Mouse (Mus musculus): ENCODE results near the gene 6430531B16Rik. TPM values are rescaled to one million over a fixed set of nuclear protein-coding genes. Genes with fewer than 3 reads are reported as not detected.

Gene 6430531B16Rik
- not detected in 2 replicates for polyA plus RNA-seq (2011; ENCODE audit: insufficient read depth, insufficient read length, low replicate concordance, missing spikeins)

- H3K27ac ChIP-seq (ENCODE audit: control insufficient read depth, insufficient read depth, low read depth, low read length, poor library complexity): peak within 1 kb of the TSS; percentile 80
- TF ChIP-seq POLR2A (IDR thresholded peaks at IDR 0.05; ENCODE audit: borderline replicate concordance, control insufficient read depth, low read depth, low read length) (no peak), CTCF (IDR thresholded peaks at IDR 0.05; ENCODE audit: control insufficient read depth, insufficient read depth, low read length) (no peak)
- H3K4me1 ChIP-seq (ENCODE audit: control insufficient read depth, insufficient read depth, low read length): peaks cover 13% of the 10 kb centered on the region
- peak within 1 kb of the TSS; percentile 56 for H3K4me3 ChIP-seq (replicated peaks; ENCODE audit: control insufficient read depth, low read depth, low read length)
- WGBS: 13% methylated on average over 32 of the region's 32 CpGs
These were observed at the start of gene 6430531B16Rik for GRCm38 (mm10) chr7:139978278-139978892. Gene 6430531B16Rik, minus strand, starts transcription at chr7:139978755.

- no peak overlapping the region for H3K27ac ChIP-seq (ENCODE audit: control insufficient read depth, insufficient read depth, low read depth, low read length, poor library complexity)
- 91% methylated on average over 17 of the region's 17 CpGs for WGBS
- no peaks in the 10 kb centered on the region for H3K4me1 ChIP-seq (ENCODE audit: control insufficient read depth, insufficient read depth, low read length)
- H3K4me3 ChIP-seq (replicated peaks; ENCODE audit: control insufficient read depth, low read depth, low read length): no peak overlapping the region
- TF ChIP-seq POLR2A (IDR thresholded peaks at IDR 0.05; ENCODE audit: borderline replicate concordance, control insufficient read depth, low read depth, low read length) (no peak), CTCF (IDR thresholded peaks at IDR 0.05; ENCODE audit: control insufficient read depth, insufficient read depth, low read length) (no peak)
These were observed 32.8 kb upstream of the 6430531B16Rik start for GRCm38 (mm10) chr7:140011336-140011735.

GRCm38 (mm10) chr7:140007781-140008180 lies 29.2 kb upstream of the 6430531B16Rik start:
- WGBS: 92% methylated on average over 9 of the region's 9 CpGs
- Histone ChIP-seq H3K27ac (ENCODE audit: control insufficient read depth, insufficient read depth, low read depth, low read length, poor library complexity) (no peak overlapping the region), H3K4me1 (ENCODE audit: control insufficient read depth, insufficient read depth, low read length) (no peaks in the 10 kb centered on the region), H3K4me3 (replicated peaks; ENCODE audit: control insufficient read depth, low read depth, low read length) (no peak overlapping the region)
- TF ChIP-seq POLR2A (IDR thresholded peaks at IDR 0.05; ENCODE audit: borderline replicate concordance, control insufficient read depth, low read depth, low read length): no peak
- TF ChIP-seq CTCF (IDR thresholded peaks at IDR 0.05; ENCODE audit: control insufficient read depth, insufficient read depth, low read length): no peak

GRCm38 (mm10) chr7:140006861-140007611 lies 28.5 kb upstream of the 6430531B16Rik start:
- TF ChIP-seq CTCF (IDR thresholded peaks at IDR 0.05; ENCODE audit: control insufficient read depth, insufficient read depth, low read length) (no peak), POLR2A (IDR thresholded peaks at IDR 0.05; ENCODE audit: borderline replicate concordance, control insufficient read depth, low read depth, low read length) (no peak)

GRCm38 (mm10) chr7:140004666-140005065 lies 26.1 kb upstream of the 6430531B16Rik start:
- no peak overlapping the region for H3K27ac ChIP-seq (ENCODE audit: control insufficient read depth, insufficient read depth, low read depth, low read length, poor library complexity)
- no peak overlapping the region for H3K4me3 ChIP-seq (replicated peaks; ENCODE audit: control insufficient read depth, low read depth, low read length)
- H3K4me1 ChIP-seq (ENCODE audit: control insufficient read depth, insufficient read depth, low read length): no peaks in the 10 kb centered on the region
- WGBS: 87% methylated on average over 8 of the region's 8 CpGs
- TF ChIP-seq POLR2A (IDR thresholded peaks at IDR 0.05; ENCODE audit: borderline replicate concordance, control insufficient read depth, low read depth, low read length) (no peak), CTCF (IDR thresholded peaks at IDR 0.05; ENCODE audit: control insufficient read depth, insufficient read depth, low read length) (no peak)

More at GRCm38 (mm10) chr7:140006861-140007611, 28.5 kb upstream of the 6430531B16Rik start:
- H3K4me1 ChIP-seq (ENCODE audit: control insufficient read depth, insufficient read depth, low read length): no peaks in the 10 kb centered on the region
- WGBS: 82% methylated on average over 9 of the region's 9 CpGs
- no peak overlapping the region for H3K27ac ChIP-seq (ENCODE audit: control insufficient read depth, insufficient read depth, low read depth, low read length, poor library complexity)
- no peak overlapping the region for H3K4me3 ChIP-seq (replicated peaks; ENCODE audit: control insufficient read depth, low read depth, low read length)

DNA sequence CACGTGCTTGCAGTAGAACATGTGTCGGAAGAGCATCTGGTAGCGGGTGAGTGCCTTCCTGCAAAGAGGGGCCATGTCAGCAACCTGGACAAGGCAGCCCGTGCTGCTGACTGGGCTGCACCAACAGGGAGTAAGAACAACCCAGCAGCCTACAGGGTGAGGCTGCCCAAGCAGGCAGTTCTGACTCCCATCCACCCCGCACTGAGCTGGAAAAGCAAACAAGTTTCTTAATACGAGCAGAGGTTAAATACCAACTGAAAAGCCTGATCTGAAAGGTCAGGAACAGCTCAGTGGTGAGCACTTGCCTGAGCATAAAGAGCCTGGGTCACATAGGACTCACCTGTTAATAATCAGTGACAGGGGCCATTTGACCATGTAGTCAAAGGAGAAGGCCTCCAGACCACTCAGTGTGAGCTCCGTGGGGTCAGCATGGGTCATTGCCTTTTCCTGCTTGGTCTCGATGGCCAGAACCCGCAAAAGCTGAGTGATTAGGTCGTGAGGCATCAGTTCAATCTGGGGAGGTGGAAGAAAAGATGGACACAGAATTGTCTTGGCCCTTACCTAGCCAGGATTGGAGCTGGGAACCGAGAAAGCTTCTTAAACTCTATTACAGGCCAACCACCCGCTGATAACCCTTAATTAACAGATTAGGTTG lies 22.7 kb upstream of the 6430531B16Rik start:
- Histone ChIP-seq H3K4me1 (ENCODE audit: control insufficient read depth, insufficient read depth, low read length) (no peaks in the 10 kb centered on the region), H3K4me3 (replicated peaks; ENCODE audit: control insufficient read depth, low read depth, low read length) (no peak overlapping the region), H3K27ac (ENCODE audit: control insufficient read depth, insufficient read depth, low read depth, low read length, poor library complexity) (no peak overlapping the region)
- TF ChIP-seq POLR2A (IDR thresholded peaks at IDR 0.05; ENCODE audit: borderline replicate concordance, control insufficient read depth, low read depth, low read length) (no peak), CTCF (IDR thresholded peaks at IDR 0.05; ENCODE audit: control insufficient read depth, insufficient read depth, low read length) (no peak)
- WGBS: 90% methylated on average over 12 of the region's 12 CpGs

DNA sequence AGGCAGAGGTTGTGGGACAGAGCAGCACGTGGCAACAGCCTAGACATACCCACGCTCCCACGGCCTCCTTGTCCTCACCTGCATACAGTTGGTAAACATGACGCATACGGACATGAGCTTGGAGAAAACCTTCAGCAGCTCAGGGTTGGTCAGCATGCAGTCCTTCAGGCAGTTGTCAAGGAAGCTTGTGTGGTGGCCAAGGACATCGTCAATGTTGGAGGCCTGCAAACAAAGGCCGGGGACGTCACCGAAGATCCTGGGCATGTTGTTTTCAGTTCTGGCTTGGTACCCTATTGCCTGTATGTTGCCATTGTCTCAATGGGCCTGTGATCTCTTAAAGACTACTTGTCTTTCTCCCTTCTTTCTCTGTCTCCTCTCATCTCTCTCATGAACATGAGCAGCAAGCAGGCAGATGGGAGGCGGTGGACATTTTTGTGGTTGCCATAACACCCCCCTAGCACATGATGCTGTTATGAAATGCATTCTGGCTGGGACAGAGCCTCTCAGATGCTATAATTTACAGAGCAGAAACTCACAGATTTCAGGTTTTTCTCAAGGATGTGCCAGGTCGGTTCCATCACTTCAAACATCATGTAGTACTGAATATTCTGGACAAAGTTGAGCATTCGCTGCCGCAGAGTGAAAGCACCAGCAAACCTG lies 20.3 kb upstream of the 6430531B16Rik start:
- H3K4me3 ChIP-seq (replicated peaks; ENCODE audit: control insufficient read depth, low read depth, low read length): no peak overlapping the region
- 94% methylated on average over 13 of the region's 13 CpGs for WGBS
- no peaks in the 10 kb centered on the region for H3K4me1 ChIP-seq (ENCODE audit: control insufficient read depth, insufficient read depth, low read length)
- no peak overlapping the region for H3K27ac ChIP-seq (ENCODE audit: control insufficient read depth, insufficient read depth, low read depth, low read length, poor library complexity)
- TF ChIP-seq POLR2A (IDR thresholded peaks at IDR 0.05; ENCODE audit: borderline replicate concordance, control insufficient read depth, low read depth, low read length) (no peak), CTCF (IDR thresholded peaks at IDR 0.05; ENCODE audit: control insufficient read depth, insufficient read depth, low read length) (no peak)
